Mouse (Mus musculus) neural tube, embryonic 12.5 days (tissue): Measurements from ENCODE around the gene Coasy. TPM values are rescaled to one million over a fixed set of nuclear protein-coding genes. Genes with fewer than 3 reads are reported as not detected.

Experiments used
- ATAC-seq: fragments of 200-750 bp; cut with Nextera tagmentation; 2 replicates; pipeline ENCODE4 v1.8.0; 2017; ENCODE audit warnings: low read depth, mild to moderate bottlenecking, moderate TSS enrichment, moderate library complexity; ENCODE audit not compliant: low FRiP score
- H3K27ac ChIP-seq: fragments of 300-500 bp; sonication (generic); 2 replicates; pipeline ENCODE4 v1.5.1; 2016
- H3K27me3 ChIP-seq: fragments of 300-500 bp; sonication (generic); replicated peaks from 2 replicates; pipeline ENCODE4 v1.6.1; 2016; ENCODE audit warnings: mild to moderate bottlenecking
- H3K36me3 ChIP-seq: fragments of 300-500 bp; sonication (generic); 2 replicates; pipeline ENCODE4 v1.6.1; 2016; ENCODE audit warnings: mild to moderate bottlenecking
- H3K4me1 ChIP-seq: fragments of 300-500 bp; sonication (generic); 2 replicates; pipeline ENCODE4 v1.6.1; 2016
- H3K4me2 ChIP-seq: fragments of 300-500 bp; sonication (generic); replicated peaks from 2 replicates; pipeline ENCODE4 v1.6.1; 2016; ENCODE audit warnings: mild to moderate bottlenecking
- H3K4me3 ChIP-seq: fragments of 300-500 bp; sonication (generic); 2 replicates; pipeline ENCODE4 v1.5.1; 2016
- H3K9ac ChIP-seq: fragments of 300-500 bp; sonication (generic); 2 replicates; pipeline ENCODE4 v1.6.1; 2016; ENCODE audit warnings: mild to moderate bottlenecking
- H3K9me3 ChIP-seq: fragments of 300-500 bp; sonication (generic); 2 replicates; pipeline ENCODE4 v1.6.1; 2016; ENCODE audit warnings: mild to moderate bottlenecking
- WGBS: fragments of 180-500 bp; shearing (Covaris S2); methylation state at CpG from one replicate; pipeline ENCODE4 v1.1.7; 2016; 5-methylcytosine and 5-hydroxymethylcytosine counted together
- polyA plus RNA-seq: library from polyadenylated mRNA; unstranded; fragments of >200 nt; fragmentation: Nextera tagmentation; extraction: Ambion mirVana; gene quantifications from 2 replicates; pipeline ENCODE4 v1.2.1, GENCODE M21; 2016

Coasy gene
- polyA plus RNA-seq, 1 experiment from 2014 or later = 54.5 TPM

DNA sequence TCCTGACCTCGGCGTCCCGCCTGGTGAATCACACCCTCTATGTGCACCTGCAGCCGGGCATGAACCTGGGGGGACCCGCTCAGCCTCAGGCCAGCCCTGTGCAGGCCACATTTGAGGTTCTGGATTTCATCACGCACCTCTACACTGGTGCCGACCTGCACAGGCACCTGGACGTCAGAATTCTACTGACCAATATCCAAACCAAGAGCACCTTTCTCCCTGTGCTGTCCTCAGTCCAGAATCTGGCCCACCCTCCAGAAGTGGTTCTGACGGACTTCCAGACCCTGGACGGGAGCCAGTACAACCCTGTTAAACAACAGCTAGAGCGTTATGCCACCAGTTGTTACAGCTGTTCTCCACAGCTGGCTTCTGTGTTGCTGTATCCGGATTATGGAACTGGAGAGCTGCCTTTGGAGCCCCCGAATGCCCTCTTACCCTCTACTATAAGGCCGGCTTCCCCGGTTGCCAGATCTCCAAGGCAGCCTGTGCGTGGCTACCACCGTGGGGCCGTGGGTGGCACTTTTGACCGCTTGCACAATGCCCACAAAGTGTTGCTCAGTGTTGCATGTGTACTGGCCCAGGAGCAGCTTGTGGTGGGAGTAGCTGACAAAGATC is 825 bp downstream of the Coasy start:
- peaks cover 33% of the 10 kb centered on the region for H3K27me3 ChIP-seq
- ATAC-seq = 0 out of 2 replicates have a peak, but pooled peaks have one; percentile 1
- H3K4me3 ChIP-seq = peak overlapping the region; percentile 74
- H3K4me1 ChIP-seq = peaks cover 37% of the 10 kb centered on the region
- peak overlapping the region; percentile 85 for H3K9ac ChIP-seq
- peak overlapping the region; percentile 28; the same call in 1 of the 2 replicates for H3K27ac ChIP-seq
- peak overlapping the region; percentile 92 for H3K4me2 ChIP-seq
- 35% methylated on average over 19 of the region's 19 CpGs for WGBS
- no peaks in the 10 kb centered on the region for H3K9me3 ChIP-seq
- H3K36me3 ChIP-seq = peaks cover 13% of the 10 kb centered on the region

DNA sequence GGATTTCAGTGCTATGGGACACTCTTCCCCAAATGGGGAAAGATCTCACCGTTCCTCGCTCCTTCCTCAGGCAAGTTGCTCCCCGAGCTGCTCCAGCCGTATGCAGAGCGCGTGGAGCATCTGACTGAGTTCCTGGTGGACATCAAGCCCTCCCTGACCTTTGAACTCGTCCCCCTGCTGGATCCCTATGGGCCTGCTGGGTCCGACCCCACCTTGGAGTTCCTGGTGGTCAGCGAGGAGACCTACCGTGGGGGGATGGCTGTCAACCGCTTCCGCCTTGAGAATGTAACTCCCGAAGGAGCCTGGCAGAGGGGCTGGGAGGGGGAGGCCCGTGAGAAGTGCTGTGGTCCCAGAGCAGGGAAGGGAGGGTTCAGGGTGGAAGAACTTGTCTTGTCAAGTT is 1.9 kb downstream of the Coasy start:
- ATAC-seq = no peak
- Histone ChIP-seq H3K27me3 (peaks cover 22% of the 10 kb centered on the region), H3K27ac (no peak overlapping the region), H3K4me1 (peaks cover 40% of the 10 kb centered on the region), H3K4me3 (no peak overlapping the region), H3K9me3 (no peaks in the 10 kb centered on the region), H3K36me3 (peaks cover 20% of the 10 kb centered on the region), H3K4me2 (no peak overlapping the region), H3K9ac (no peak overlapping the region)
- WGBS = 83% methylated on average over 14 of the region's 14 CpGs

DNA sequence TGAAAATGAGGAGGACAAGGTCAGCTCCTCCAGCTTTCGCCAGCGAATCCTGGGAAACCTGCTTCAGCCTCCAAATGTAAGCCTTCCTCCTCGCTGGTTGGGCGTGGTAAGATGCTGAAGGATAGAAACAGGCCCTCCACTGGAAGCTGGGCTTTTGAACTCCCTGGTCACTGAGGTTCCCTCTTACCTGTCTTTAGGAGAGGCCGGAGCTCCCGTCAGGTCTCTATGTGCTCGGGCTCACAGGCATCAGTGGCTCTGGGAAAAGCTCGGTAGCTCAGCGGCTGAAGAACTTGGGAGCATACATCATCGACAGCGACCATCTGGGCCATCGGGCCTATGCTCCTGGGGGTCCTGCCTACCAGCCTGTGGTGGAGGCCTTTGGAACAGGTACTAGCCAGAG is 2.4 kb downstream of the Coasy start:
- H3K4me3 ChIP-seq = no peak overlapping the region
- no peak for ATAC-seq
- WGBS = 95% methylated on average over 12 of the region's 12 CpGs
- H3K4me2 ChIP-seq = no peak overlapping the region
- H3K27me3 ChIP-seq = peaks cover 17% of the 10 kb centered on the region
- H3K27ac ChIP-seq = no peak overlapping the region
- peaks cover 36% of the 10 kb centered on the region for H3K4me1 ChIP-seq
- H3K36me3 ChIP-seq = peaks cover 26% of the 10 kb centered on the region
- H3K9ac ChIP-seq = no peak overlapping the region
- no peaks in the 10 kb centered on the region for H3K9me3 ChIP-seq

DNA sequence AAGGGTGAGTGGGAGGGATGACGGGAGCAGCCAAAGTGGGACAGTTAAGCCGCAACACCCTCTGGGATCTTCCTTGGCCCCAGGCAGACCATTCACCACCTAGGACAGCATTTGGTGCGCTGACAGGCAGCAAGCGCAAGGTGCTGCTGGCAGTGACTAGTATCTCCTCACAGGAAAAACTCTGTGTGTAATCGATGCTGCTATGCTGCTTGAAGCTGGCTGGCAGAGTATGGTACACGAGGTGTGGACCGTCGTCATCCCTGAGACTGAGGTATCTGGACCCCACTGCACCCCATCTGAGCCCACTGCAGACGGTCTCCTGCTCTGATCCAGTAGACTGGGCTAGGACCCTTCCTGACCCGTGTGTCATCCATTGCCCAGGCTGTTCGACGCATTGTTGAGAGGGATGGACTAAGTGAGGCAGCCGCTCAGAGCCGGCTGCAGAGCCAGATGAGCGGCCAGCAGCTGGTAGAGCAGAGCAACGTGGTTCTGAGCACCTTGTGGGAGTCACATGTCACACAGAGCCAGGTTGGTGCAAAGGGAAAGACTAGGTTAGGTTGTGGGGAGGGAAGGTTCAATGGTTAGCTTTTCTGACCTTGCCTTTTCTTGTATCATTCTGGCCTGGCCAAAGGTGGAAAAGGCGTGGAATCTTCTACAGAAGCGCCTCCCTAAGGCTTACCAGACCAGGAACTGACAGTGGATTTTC is 3.4 kb downstream of the Coasy start:
- Histone ChIP-seq H3K9ac (no peak overlapping the region), H3K4me3 (no peak overlapping the region), H3K4me2 (peak overlapping the region; percentile 97; the same call in 1 of the 2 replicates), H3K27ac (no peak overlapping the region), H3K27me3 (peaks cover 7% of the 10 kb centered on the region), H3K4me1 (peaks cover 35% of the 10 kb centered on the region), H3K36me3 (peaks cover 36% of the 10 kb centered on the region), H3K9me3 (no peaks in the 10 kb centered on the region)
- WGBS = 89% methylated on average over 18 of the region's 18 CpGs
- ATAC-seq = no peak

DNA sequence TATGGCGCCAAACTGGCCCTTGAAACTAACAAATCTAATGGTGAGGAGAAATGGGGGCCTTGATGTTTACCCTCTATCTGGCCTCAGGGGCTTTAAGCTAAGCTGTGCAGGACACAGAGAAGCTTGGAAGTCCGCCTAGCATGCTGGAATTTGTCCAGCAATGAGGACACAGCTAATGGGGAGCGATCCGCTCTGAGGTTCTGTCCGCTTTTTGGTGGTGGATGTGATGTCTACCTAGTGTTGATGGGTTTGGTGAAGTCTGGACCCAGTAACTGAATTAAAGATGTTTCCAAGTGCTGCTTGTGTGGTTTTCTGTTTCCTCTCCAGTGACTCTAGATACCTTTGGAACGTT is 3.9 kb downstream of the Coasy start:
- 0 out of 2 replicates have a peak, but pooled peaks cover 2% of the 10 kb centered on the region for H3K27me3 ChIP-seq
- H3K9me3 ChIP-seq = no peaks in the 10 kb centered on the region
- peak overlapping the region; percentile 79; the same call in 1 of the 2 replicates for H3K27ac ChIP-seq
- WGBS = 91% methylated on average over 6 of the region's 6 CpGs
- no peak overlapping the region for H3K4me3 ChIP-seq
- peaks cover 41% of the 10 kb centered on the region for H3K36me3 ChIP-seq
- ATAC-seq = no peak
- H3K4me1 ChIP-seq = peaks cover 35% of the 10 kb centered on the region
- peak overlapping the region; percentile 97 for H3K4me2 ChIP-seq
- no peak overlapping the region; the same call in 1 of the 2 replicates for H3K9ac ChIP-seq

DNA sequence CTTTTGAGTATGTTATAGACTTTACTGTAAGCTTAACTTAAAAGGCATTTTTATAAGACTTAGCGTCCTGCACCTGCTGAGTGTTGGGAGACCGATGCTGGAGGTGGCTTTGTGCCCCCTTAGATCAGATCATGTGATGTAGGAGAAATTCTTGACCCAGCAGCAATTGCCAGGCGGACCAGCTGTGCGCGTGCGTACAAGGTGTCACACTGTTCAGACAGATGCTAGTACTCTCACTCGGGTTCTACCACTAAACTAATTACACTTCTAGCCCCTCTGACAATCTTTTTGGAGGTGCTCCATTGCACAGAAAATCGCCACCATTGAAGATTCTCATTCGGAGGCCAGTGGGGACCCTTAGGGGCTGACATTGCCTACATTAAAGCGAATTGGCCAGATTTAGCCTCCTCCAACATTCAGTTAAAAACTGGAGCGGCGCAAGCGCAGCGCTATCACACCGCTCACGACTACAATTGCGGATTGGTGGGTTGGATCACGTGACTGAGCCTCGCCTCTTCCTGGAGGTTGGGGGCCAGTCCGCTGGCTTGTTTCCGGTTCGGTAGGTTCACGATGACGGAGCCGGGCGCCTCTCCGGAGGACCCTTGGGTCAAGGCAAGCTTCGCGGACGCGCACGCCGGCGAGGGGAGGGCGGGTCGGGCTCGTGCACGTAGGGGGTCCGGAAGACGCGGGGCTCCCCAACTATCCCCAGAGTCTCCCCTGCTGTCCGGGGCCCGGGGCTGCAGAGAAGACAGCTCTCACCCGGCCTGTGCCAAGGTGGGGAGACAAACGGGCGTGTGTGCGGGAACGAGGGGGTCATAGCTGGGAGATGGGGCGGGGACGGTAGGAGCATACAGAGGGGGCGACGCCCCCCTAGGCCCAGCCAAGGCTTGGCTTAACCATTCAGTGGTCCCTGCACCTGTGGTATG is 4.7 kb downstream of the Coasy start, which contains the start of gene Mlx:
Gene Mlx (plus strand): TSS at position 522 of the 926 bp plus-strand sequence.
- H3K27me3 ChIP-seq = no peaks in the 10 kb centered on the region
- peak within 1 kb of the TSS; percentile 93 for H3K9ac ChIP-seq
- H3K4me2 ChIP-seq = peak within 1 kb of the TSS; percentile 97
- H3K27ac ChIP-seq = peak within 1 kb of the TSS; percentile 79; the same call in 1 of the 2 replicates
- no peaks in the 10 kb centered on the region for H3K9me3 ChIP-seq
- 2% methylated on average over 52 of the region's 52 CpGs for WGBS
- H3K4me3 ChIP-seq = peak within 1 kb of the TSS; percentile 91
- peaks cover 35% of the 10 kb centered on the region for H3K4me1 ChIP-seq
- H3K36me3 ChIP-seq = peaks cover 48% of the 10 kb centered on the region
- peak; percentile 81 for ATAC-seq

DNA sequence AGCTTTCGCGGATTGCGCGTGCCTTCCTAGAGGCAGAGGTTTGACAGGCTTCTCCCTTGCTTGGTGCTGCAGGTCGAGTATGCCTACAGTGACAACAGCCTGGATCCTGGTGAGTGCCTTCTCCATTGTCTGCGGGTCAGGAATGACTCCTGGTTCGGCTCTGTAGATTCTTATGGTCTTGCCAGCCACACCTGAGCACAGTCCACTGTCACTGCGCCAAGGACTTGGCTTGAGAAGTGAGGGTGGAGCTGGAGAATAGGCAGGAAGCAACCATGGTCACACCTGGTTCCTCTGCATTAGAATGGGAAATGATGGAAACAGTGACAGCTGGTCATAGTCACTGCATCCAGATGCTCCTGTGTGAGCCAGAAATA is 5.3 kb downstream of the Coasy start:
- peaks cover 35% of the 10 kb centered on the region for H3K4me1 ChIP-seq
- peak overlapping the region; percentile 97 for H3K4me2 ChIP-seq
- no peaks in the 10 kb centered on the region for H3K27me3 ChIP-seq
- no peak for ATAC-seq
- 9% methylated on average over 8 of the region's 8 CpGs for WGBS
- H3K27ac ChIP-seq = peak overlapping the region; percentile 42; the same call in 1 of the 2 replicates
- no peaks in the 10 kb centered on the region for H3K9me3 ChIP-seq
- H3K36me3 ChIP-seq = peaks cover 55% of the 10 kb centered on the region
- H3K4me3 ChIP-seq = peak overlapping the region; percentile 91
- peak overlapping the region; percentile 93 for H3K9ac ChIP-seq

DNA sequence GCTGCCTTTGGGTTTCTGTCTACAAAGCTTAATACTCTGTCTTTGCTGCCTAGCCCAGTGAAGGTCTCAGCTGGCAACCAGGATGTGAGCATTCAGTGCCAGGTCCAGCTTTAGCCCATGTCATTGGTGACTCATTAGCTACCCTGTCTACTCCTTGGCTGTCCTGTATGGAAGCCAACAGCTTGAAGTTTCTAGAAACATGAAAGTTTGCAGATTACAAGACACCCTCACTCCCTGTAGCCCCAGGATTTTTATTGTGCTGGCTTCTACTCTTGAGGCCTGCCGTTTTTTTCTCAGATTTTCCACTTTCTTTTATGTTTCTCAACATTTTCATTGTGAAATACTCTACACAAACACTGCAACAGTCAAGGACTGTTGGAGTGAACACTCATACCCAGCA is 7.6 kb downstream of the Coasy start:
- Histone ChIP-seq H3K4me2 (no peak overlapping the region), H3K36me3 (peaks cover 63% of the 10 kb centered on the region), H3K27ac (no peak overlapping the region), H3K27me3 (no peaks in the 10 kb centered on the region), H3K9ac (no peak overlapping the region), H3K9me3 (no peaks in the 10 kb centered on the region), H3K4me1 (peaks cover 33% of the 10 kb centered on the region), H3K4me3 (no peak overlapping the region)
- no peak for ATAC-seq
- WGBS = 95% methylated on average over 1 of the region's 1 CpGs

DNA sequence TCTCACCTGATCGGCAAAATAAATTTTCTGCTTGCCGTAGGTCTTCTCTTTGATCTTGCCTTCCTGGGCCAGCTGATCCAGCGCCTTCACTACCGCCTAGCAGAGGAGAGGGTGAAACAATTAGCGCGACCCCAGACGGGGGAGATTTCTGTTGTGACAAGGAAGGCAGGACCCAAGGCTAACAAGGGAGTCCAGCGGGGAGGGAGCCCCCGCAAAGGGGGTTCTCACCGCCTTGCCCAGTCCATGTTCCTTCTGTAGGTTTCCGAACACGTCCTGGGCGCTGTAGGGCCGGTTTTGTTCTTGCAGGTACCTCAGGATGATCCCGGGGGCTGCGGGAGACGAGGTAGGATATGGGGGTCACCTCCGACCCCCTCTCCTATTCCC is 12.6 kb downstream of the Coasy start:
- H3K4me2 ChIP-seq = peak overlapping the region; percentile 92
- WGBS = under 1% methylated on average over 18 of the region's 18 CpGs
- peak overlapping the region; percentile 61 for H3K4me3 ChIP-seq
- peak overlapping the region; percentile 61 for H3K9ac ChIP-seq
- ATAC-seq = no peak
- H3K9me3 ChIP-seq = no peaks in the 10 kb centered on the region
- H3K27me3 ChIP-seq = no peaks in the 10 kb centered on the region
- peaks cover 10% of the 10 kb centered on the region for H3K4me1 ChIP-seq
- H3K36me3 ChIP-seq = peaks cover 73% of the 10 kb centered on the region
- no peak overlapping the region for H3K27ac ChIP-seq

DNA sequence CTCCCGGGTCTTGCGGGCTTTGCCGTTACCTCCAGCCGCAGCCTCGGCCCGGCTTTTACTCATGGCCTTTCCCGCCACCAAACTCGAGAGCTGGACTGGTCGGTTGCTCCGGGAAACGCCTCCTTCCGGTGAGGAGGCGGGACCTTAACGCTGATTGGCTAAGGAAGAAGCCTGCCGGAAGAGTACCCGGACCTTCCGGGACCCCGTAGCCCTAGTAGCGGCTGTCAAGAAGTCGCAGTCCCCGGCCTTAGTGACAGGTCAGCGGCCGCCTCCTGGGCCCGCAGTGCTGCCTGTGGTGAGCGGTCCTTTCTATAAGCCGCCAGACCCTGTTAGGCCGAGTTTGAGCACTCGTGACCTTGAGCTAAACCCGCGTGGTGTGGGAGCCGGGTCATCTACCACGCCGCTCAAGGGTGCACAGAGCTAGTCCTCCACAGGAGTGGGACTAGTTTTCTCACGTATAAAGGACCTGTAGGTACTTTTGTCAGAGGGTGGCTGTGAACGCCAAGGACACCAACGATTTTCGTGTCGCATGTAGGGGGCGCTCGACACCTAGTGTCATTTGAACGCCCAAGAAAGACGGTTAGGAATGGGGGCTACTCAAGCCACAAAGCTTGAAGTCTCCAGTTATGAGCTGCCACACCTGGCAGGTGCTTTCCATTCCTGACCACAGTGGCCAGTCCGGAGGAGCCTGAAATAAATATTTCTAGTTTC is 13.1 kb downstream of the Coasy start, which contains the start of gene Psmc3ip:
Gene Psmc3ip (minus strand): TSS at position 123 of the 711 bp plus-strand sequence.
- WGBS = under 1% methylated on average over 43 of the region's 43 CpGs
- Histone ChIP-seq H3K4me3 (peak within 1 kb of the TSS; percentile 61), H3K27me3 (no peaks in the 10 kb centered on the region), H3K9me3 (no peaks in the 10 kb centered on the region), H3K9ac (peak within 1 kb of the TSS; percentile 61), H3K4me2 (peak within 1 kb of the TSS; percentile 92), H3K27ac (peak within 1 kb of the TSS; percentile 60; the same call in 1 of the 2 replicates), H3K36me3 (peaks cover 73% of the 10 kb centered on the region), H3K4me1 (peaks cover 10% of the 10 kb centered on the region)
- peak; percentile 96 for ATAC-seq

DNA sequence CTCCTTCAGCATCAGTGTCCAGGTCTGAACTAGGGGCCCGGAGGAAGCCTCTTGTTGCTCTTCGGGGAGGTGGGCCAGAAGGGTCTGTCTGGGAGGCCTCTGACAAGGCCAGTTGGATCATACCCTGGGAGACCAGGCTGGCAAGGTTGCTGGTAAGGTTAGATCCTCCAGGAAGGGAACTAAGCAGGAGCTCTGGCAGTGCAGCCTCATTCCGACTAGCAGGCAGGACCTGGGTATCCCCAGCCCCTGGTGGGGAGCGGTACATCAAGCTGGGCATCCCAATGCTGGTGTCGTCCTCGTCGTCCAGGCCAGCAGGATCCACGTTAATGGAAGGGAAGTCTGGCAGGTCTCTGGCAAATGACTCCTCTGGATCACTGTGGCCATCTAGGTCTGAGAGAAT is 15.9 kb downstream of the Coasy start:
- Histone ChIP-seq H3K9ac (no peak overlapping the region), H3K9me3 (no peaks in the 10 kb centered on the region), H3K36me3 (peaks cover 70% of the 10 kb centered on the region), H3K4me2 (no peak overlapping the region), H3K4me1 (peaks cover 10% of the 10 kb centered on the region), H3K27ac (no peak overlapping the region), H3K4me3 (no peak overlapping the region), H3K27me3 (no peaks in the 10 kb centered on the region)
- no peak for ATAC-seq
- WGBS = 86% methylated on average over 8 of the region's 8 CpGs
